Mouse (Mus musculus): Measurements from ENCODE around the gene Tmtc4. TPM values are rescaled to one million over a fixed set of nuclear protein-coding genes. Genes with fewer than 3 reads are reported as not detected.
A peak's percentile ranks its signal among the peaks of the same experiment; 100 is the strongest.

Tmtc4 gene
- 14.6 and 15.8 TPM in 2 replicates for polyA plus RNA-seq (2015; fragmentation: Nextera tagmentation; extraction: Ambion mirVana)

DNA sequence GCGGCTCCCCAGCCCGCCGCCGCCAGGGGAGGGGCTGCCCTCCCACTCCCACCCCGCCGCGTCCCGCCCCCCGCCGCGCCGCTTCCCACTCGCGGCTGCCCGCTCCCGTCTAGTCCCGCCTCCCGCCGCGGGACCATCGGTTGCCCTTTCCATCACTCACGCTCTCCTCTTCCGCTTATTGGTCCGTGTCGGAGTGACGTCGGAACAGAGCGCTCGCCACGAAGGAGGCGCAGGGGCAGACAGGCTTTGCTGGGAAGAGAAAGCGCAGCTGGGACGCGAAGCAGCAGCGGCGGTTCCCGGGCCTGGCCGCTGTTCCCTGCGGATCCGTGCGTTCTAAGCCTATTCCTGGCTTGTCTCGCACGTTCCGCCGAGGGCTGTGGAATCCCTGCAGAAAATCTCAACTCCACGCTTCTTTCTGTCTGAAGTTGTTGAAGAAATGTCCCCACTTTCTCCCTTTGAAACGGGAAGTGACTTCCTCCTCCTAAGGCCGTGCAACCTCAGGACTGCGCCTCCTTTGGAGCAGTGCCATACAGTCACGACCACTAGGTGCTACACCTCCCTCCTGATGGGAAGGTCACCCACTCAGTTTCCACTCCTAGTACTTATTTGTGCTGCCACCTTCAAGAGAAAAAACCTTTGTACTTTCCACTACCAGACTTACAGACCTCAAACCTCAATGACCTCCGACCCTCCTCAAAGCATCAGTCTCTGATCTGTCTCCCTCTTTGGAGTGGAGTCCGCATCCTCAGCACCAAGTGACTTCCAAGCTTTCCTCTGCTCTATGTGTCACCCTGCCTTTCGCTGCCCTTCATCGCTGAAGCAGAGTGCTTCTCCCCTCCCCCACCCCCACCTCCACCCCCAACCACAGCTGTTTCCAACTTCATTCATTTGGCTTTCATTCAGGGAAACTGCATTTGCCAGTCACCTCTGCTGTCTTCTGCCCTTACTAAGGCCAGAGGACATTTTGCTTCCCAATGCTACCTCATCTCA is at the start of gene Tmtc4:
Gene Tmtc4 (minus strand): TSS at position 810 of the 990 bp plus-strand sequence.
- no peaks in the 10 kb centered on the region for H3K9me3 ChIP-seq (replicated peaks)
- WGBS, result under 1% methylated on average over 54 of the region's 54 CpGs
- H3K4me2 ChIP-seq, result peak within 1 kb of the TSS; percentile 97
- H3K4me3 ChIP-seq, result peak within 1 kb of the TSS; percentile 88
- no peaks in the 10 kb centered on the region for H3K36me3 ChIP-seq
- peak within 1 kb of the TSS; percentile 97 for H3K27ac ChIP-seq
- H3K9ac ChIP-seq, result peak within 1 kb of the TSS; percentile 81
- peaks cover 15% of the 10 kb centered on the region for H3K4me1 ChIP-seq (replicated peaks)
- H3K27me3 ChIP-seq, result no peaks in the 10 kb centered on the region
- ATAC-seq (replicated peaks; ENCODE audit: insufficient number of reproducible peaks, insufficient read depth, low FRiP score, low read depth), result peak; percentile 98

- Histone ChIP-seq H3K36me3 (no peaks in the 10 kb centered on the region), H3K4me1 (replicated peaks) (no peaks in the 10 kb centered on the region), H3K9ac (no peak overlapping the region), H3K4me3 (no peak overlapping the region), H3K27me3 (no peaks in the 10 kb centered on the region), H3K4me2 (no peak overlapping the region), H3K9me3 (replicated peaks) (no peaks in the 10 kb centered on the region), H3K27ac (no peak overlapping the region)
- WGBS, result 83% methylated on average over 1 of the region's 1 CpGs
- ATAC-seq (replicated peaks; ENCODE audit: insufficient number of reproducible peaks, insufficient read depth, low FRiP score, low read depth), result no peak
Measured at GRCm38 (mm10) chr14:123032435-123032834, 48.6 kb upstream of the Tmtc4 start.

DNA sequence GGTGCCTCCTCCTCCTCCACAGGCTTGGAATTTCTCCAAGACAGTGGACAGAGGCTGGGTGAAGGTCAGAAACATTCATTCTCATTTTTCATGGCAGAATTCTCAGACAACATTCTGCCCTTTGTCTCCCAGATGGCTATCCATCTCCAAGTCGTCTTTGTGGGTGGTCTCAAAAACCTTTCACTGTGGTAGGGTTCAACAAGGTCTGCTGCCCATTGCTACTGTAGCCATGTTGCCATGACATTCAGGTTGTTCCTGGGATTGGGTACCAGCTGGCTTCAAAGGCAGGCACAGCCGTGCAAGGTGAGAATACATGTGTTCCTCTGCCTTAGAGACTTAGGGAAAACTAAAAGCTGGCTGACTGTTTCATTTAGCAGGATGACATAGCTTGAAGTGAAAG is 44.0 kb upstream of the Tmtc4 start:
- no peak overlapping the region for H3K27ac ChIP-seq
- 59% methylated on average over 2 of the region's 2 CpGs for WGBS
- no peaks in the 10 kb centered on the region for H3K36me3 ChIP-seq
- no peak for ATAC-seq (replicated peaks; ENCODE audit: insufficient number of reproducible peaks, insufficient read depth, low FRiP score, low read depth)
- no peak overlapping the region for H3K9ac ChIP-seq
- no peak overlapping the region for H3K4me2 ChIP-seq
- no peaks in the 10 kb centered on the region for H3K27me3 ChIP-seq
- no peaks in the 10 kb centered on the region for H3K4me1 ChIP-seq (replicated peaks)
- H3K9me3 ChIP-seq (replicated peaks), result no peaks in the 10 kb centered on the region
- H3K4me3 ChIP-seq, result no peak overlapping the region

GRCm38 (mm10) chr14:123022981-123023380 is 39.1 kb upstream of the Tmtc4 start:
- H3K4me1 ChIP-seq (replicated peaks), result no peaks in the 10 kb centered on the region
- no peaks in the 10 kb centered on the region for H3K27me3 ChIP-seq
- H3K27ac ChIP-seq, result no peak overlapping the region
- no peaks in the 10 kb centered on the region for H3K36me3 ChIP-seq
- ATAC-seq (replicated peaks; ENCODE audit: insufficient number of reproducible peaks, insufficient read depth, low FRiP score, low read depth), result no peak
- no peak overlapping the region for H3K9ac ChIP-seq
- no peak overlapping the region for H3K4me3 ChIP-seq
- H3K4me2 ChIP-seq, result no peak overlapping the region
- no peaks in the 10 kb centered on the region for H3K9me3 ChIP-seq (replicated peaks)

- no peaks in the 10 kb centered on the region for H3K9me3 ChIP-seq (replicated peaks)
- ATAC-seq (replicated peaks; ENCODE audit: insufficient number of reproducible peaks, insufficient read depth, low FRiP score, low read depth), result no peak
Measured at GRCm38 (mm10) chr14:123016310-123016709, 32.5 kb upstream of the Tmtc4 start.

DNA sequence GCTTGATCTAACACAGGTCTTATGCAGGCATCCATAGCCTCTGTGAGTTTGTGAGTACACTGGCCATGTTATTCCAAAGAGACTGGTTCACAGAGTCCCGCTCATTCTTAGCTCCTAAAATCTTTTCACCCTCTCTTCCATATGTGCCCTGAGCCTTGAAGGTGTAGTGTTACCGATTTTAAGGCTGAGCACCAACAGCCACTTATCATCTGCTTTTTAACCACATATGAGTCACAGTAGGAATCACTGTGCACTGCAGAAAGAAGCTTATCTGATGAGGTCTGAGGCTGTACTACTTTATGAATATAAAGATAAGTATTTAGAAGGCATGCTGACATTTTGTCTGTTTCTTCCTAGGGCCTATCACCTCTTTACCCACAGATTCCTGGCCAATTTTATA is 31.9 kb upstream of the Tmtc4 start:
- no peak for ATAC-seq (replicated peaks; ENCODE audit: insufficient number of reproducible peaks, insufficient read depth, low FRiP score, low read depth)
- Histone ChIP-seq H3K4me1 (replicated peaks) (no peaks in the 10 kb centered on the region), H3K4me2 (no peak overlapping the region), H3K9ac (no peak overlapping the region), H3K27ac (no peak overlapping the region), H3K36me3 (no peaks in the 10 kb centered on the region), H3K9me3 (replicated peaks) (no peaks in the 10 kb centered on the region), H3K27me3 (no peaks in the 10 kb centered on the region), H3K4me3 (no peak overlapping the region)
- 80% methylated on average over 2 of the region's 2 CpGs for WGBS

More at GRCm38 (mm10) chr14:123016310-123016709, 32.5 kb upstream of the Tmtc4 start:
- no peaks in the 10 kb centered on the region for H3K36me3 ChIP-seq
- WGBS, result 79% methylated on average over 1 of the region's 1 CpGs
- no peaks in the 10 kb centered on the region for H3K27me3 ChIP-seq
- no peak overlapping the region for H3K4me2 ChIP-seq
- no peak overlapping the region for H3K9ac ChIP-seq
- H3K4me1 ChIP-seq (replicated peaks), result no peaks in the 10 kb centered on the region
- no peak overlapping the region for H3K27ac ChIP-seq
- H3K4me3 ChIP-seq, result no peak overlapping the region

- H3K9ac ChIP-seq, result no peak overlapping the region
- 22% methylated on average over 18 of the region's 18 CpGs for WGBS
- no peaks in the 10 kb centered on the region for H3K9me3 ChIP-seq (replicated peaks)
- peaks cover 9% of the 10 kb centered on the region for H3K4me1 ChIP-seq (replicated peaks)
- no peak overlapping the region for H3K27ac ChIP-seq
- no peak overlapping the region for H3K4me3 ChIP-seq
- peak overlapping the region; percentile 27; the same call in 1 of the 2 replicates for H3K4me2 ChIP-seq
- 0 out of 2 replicates have a peak, but pooled peaks have one; percentile 43 for ATAC-seq (replicated peaks; ENCODE audit: insufficient number of reproducible peaks, insufficient read depth, low FRiP score, low read depth)
- H3K36me3 ChIP-seq, result no peaks in the 10 kb centered on the region
- H3K27me3 ChIP-seq, result no peaks in the 10 kb centered on the region
Measured at GRCm38 (mm10) chr14:123009108-123010018, 25.5 kb upstream of the Tmtc4 start.

- ATAC-seq (replicated peaks; ENCODE audit: insufficient number of reproducible peaks, insufficient read depth, low FRiP score, low read depth), result no peak
- 0 out of 2 replicates have a peak overlapping the region, but pooled peaks have one; percentile 27 for H3K4me2 ChIP-seq
- no peaks in the 10 kb centered on the region for H3K27me3 ChIP-seq
- 68% methylated on average over 2 of the region's 2 CpGs for WGBS
- no peak overlapping the region for H3K4me3 ChIP-seq
- no peaks in the 10 kb centered on the region for H3K36me3 ChIP-seq
- peaks cover 9% of the 10 kb centered on the region for H3K4me1 ChIP-seq (replicated peaks)
- no peak overlapping the region for H3K27ac ChIP-seq
- H3K9ac ChIP-seq, result no peak overlapping the region
- H3K9me3 ChIP-seq (replicated peaks), result no peaks in the 10 kb centered on the region
Measured at GRCm38 (mm10) chr14:123008672-123009071, 24.8 kb upstream of the Tmtc4 start.

DNA sequence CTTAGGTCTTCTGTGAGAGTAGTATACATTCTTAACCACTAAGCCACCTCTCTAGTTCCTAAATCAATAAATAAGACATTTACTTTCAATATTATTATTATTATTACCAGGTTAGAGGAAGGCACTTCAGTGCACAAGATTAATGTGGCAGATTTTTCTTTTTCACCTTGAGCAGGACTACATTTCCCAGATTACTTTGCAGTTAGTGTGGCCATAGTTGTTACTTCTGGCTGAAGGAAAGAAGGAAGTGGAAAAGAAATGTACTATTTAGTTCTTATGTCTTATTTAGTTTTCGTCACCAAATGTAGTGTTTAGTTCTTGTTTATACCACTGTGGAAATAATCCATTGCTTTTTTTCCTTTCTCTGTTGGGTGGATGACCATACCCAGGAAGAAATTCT is 19.9 kb upstream of the Tmtc4 start:
- WGBS, result 63% methylated on average over 1 of the region's 1 CpGs
- H3K36me3 ChIP-seq, result no peaks in the 10 kb centered on the region
- no peaks in the 10 kb centered on the region for H3K9me3 ChIP-seq (replicated peaks)
- no peaks in the 10 kb centered on the region for H3K27me3 ChIP-seq
- no peak overlapping the region for H3K27ac ChIP-seq
- H3K4me3 ChIP-seq, result no peak overlapping the region
- ATAC-seq (replicated peaks; ENCODE audit: insufficient number of reproducible peaks, insufficient read depth, low FRiP score, low read depth), result no peak
- H3K9ac ChIP-seq, result no peak overlapping the region
- no peaks in the 10 kb centered on the region for H3K4me1 ChIP-seq (replicated peaks)
- H3K4me2 ChIP-seq, result no peak overlapping the region

GRCm38 (mm10) chr14:123001391-123001790 is 17.6 kb upstream of the Tmtc4 start:
- WGBS, result 16% methylated on average over 3 of the region's 3 CpGs
- Histone ChIP-seq H3K27ac (no peak overlapping the region), H3K9ac (no peak overlapping the region), H3K4me1 (replicated peaks) (no peaks in the 10 kb centered on the region), H3K4me3 (no peak overlapping the region), H3K27me3 (no peaks in the 10 kb centered on the region), H3K9me3 (replicated peaks) (no peaks in the 10 kb centered on the region), H3K4me2 (no peak overlapping the region), H3K36me3 (no peaks in the 10 kb centered on the region)
- ATAC-seq (replicated peaks; ENCODE audit: insufficient number of reproducible peaks, insufficient read depth, low FRiP score, low read depth), result no peak

- H3K9ac ChIP-seq, result no peak overlapping the region
- H3K9me3 ChIP-seq (replicated peaks), result no peaks in the 10 kb centered on the region
- no peak overlapping the region for H3K27ac ChIP-seq
- ATAC-seq (replicated peaks; ENCODE audit: insufficient number of reproducible peaks, insufficient read depth, low FRiP score, low read depth), result no peak
- no peaks in the 10 kb centered on the region for H3K4me1 ChIP-seq (replicated peaks)
- H3K27me3 ChIP-seq, result no peaks in the 10 kb centered on the region
- WGBS, result 81% methylated on average over 1 of the region's 1 CpGs
- H3K36me3 ChIP-seq, result no peaks in the 10 kb centered on the region
- no peak overlapping the region for H3K4me2 ChIP-seq
- H3K4me3 ChIP-seq, result no peak overlapping the region
Measured at GRCm38 (mm10) chr14:122997465-122997864, 13.6 kb upstream of the Tmtc4 start.
